11 mouse cellular contexts compared by ENCODE assay signal in genomic region chr3:126011269-126011668, GRCm38 (mm10).
DNase-seq lines count a peak whose midpoint lies in the region; ATAC-seq and TF ChIP-seq lines count a peak whose summit lies in the region.
"Had no signal": no experiment of that assay in that cellular context is flagged by ENCODE, and none has a peak within 500 bp of the region (broad histone marks: within the 10 kb centered on the region; RNA-seq: fewer than 3 reads in every experiment).

No protein-coding gene starts in this region.

- H3K9me3 ChIP-seq in forebrain, postnatal 0 days (ENCODE audit: low read length): no peaks in the 10 kb centered on the region
- no peaks in the 10 kb centered on the region for H3K9me3 ChIP-seq in forebrain, embryonic 11.5 days (ENCODE audit: control insufficient read depth, low read length)
- no peaks in the 10 kb centered on the region for H3K9me3 ChIP-seq in liver, embryonic 11.5 days (ENCODE audit: control insufficient read depth, low read length)
- H3K9me3 ChIP-seq: heart, embryonic 10.5 days; midbrain, embryonic 12.5 days had no signal

- no peak overlapping the region for H3K4me2 ChIP-seq in forebrain, postnatal 0 days (ENCODE audit: low read depth)
- H3K4me2 ChIP-seq in forebrain, embryonic 11.5 days (ENCODE audit: low read depth, low read length, severe bottlenecking): no peak overlapping the region
- H3K4me2 ChIP-seq in liver, embryonic 11.5 days: no peak overlapping the region
- H3K4me2 ChIP-seq: midbrain, embryonic 12.5 days had no signal

- H3K4me1 ChIP-seq in forebrain, postnatal 0 days (ENCODE audit: insufficient read depth): no peaks in the 10 kb centered on the region
- no peaks in the 10 kb centered on the region for H3K4me1 ChIP-seq in forebrain, embryonic 11.5 days (replicated peaks; ENCODE audit: control insufficient read depth, insufficient read depth, low read length)
- no peaks in the 10 kb centered on the region for H3K4me1 ChIP-seq in liver, adult 2 months (ENCODE audit: control insufficient read depth, insufficient read depth, low read length)
- H3K4me1 ChIP-seq in liver, embryonic 11.5 days (replicated peaks; ENCODE audit: control insufficient read depth, insufficient read depth, low read length): no peaks in the 10 kb centered on the region
- H3K4me1 ChIP-seq: heart, embryonic 10.5 days; midbrain, embryonic 12.5 days had no signal

- in situ Hi-C loops in Patski (cut with MboI; ENCODE audit: low pct_unique_long_range_greater_than_20kb): no loop called here

- H3K9ac ChIP-seq in forebrain, postnatal 0 days: no peak overlapping the region
- no peak overlapping the region for H3K9ac ChIP-seq in forebrain, embryonic 11.5 days (ENCODE audit: low read length)
- H3K9ac ChIP-seq in liver, adult 2 months (ENCODE audit: low read depth, low read length): no peak overlapping the region
- H3K9ac ChIP-seq in liver, embryonic 11.5 days (ENCODE audit: low read depth, low read length): no peak overlapping the region
- H3K9ac ChIP-seq: midbrain, embryonic 12.5 days had no signal

- 0 out of 2 replicates have a peak, but pooled peaks have one; percentile 18 for TF ChIP-seq CTCF in forebrain, postnatal 0 days (IDR thresholded peaks at IDR 0.05; ENCODE audit: low read depth)
- TF ChIP-seq CTCF in liver, adult 2 months (IDR thresholded peaks at IDR 0.05; ENCODE audit: low read depth, low read length): no peak
- TF ChIP-seq CTCF in Patski (IDR thresholded peaks at IDR 0.05): peak; percentile 64

- TF ChIP-seq POLR2A in liver, adult 2 months (IDR thresholded peaks at IDR 0.05; ENCODE audit: extremely low read depth, insufficient read depth, low read length): no peak

- CTCF ChIA-PET in Patski (lab: Charles Lee): interaction anchor here (0.7 to 1.7 kb wide), 7 partner anchors 11 to 152 kb away, joined by 3 to 6 read pairs (median 3); no protein-coding TSS in a partner anchor

- H3K79me2 ChIP-seq in liver, adult 2 months (ENCODE audit: control insufficient read depth, insufficient read depth, low read length): no peaks in the 10 kb centered on the region

- peak; percentile 9 for DNase-seq in forebrain, postnatal 0 days
- no peak for DNase-seq in forebrain, embryonic 11.5 days (ENCODE audit: low spot score)
- DNase-seq in liver, adult 2 months (ENCODE audit: extremely low read depth, low read depth, low spot score): peak; percentile 3
- no peak for DNase-seq in liver, embryonic 11.5 days (ENCODE audit: low spot score)
- DNase-seq in Patski (ENCODE audit: low read depth, low spot score): no peak
- peak; percentile 0 for DNase-seq in lung, postnatal 25 days (ENCODE audit: low spot score)
- DNase-seq in gastrocnemius, postnatal 14 days: no peak
- DNase-seq in layer of hippocampus, adult 18-20 months (ENCODE audit: low spot score in 2 of 2): no peak
- DNase-seq: right cerebral cortex, postnatal 25 days had no signal

- H3K4me3 ChIP-seq in forebrain, postnatal 0 days (ENCODE audit: low read depth, low read length): no peak overlapping the region
- H3K4me3 ChIP-seq in forebrain, embryonic 11.5 days (ENCODE audit: low read depth, low read length): no peak overlapping the region
- H3K4me3 ChIP-seq in liver, adult 2 months (ENCODE audit: insufficient read depth, low read depth, low read length): no peak overlapping the region
- H3K4me3 ChIP-seq in liver, embryonic 11.5 days (ENCODE audit: low read depth, low read length): no peak overlapping the region
- H3K4me3 ChIP-seq: heart, embryonic 10.5 days; midbrain, embryonic 12.5 days had no signal

- no peak for ATAC-seq in forebrain, postnatal 0 days
- ATAC-seq in forebrain, embryonic 11.5 days (replicated peaks; ENCODE audit: low FRiP score): no peak
- ATAC-seq in liver, embryonic 11.5 days (replicated peaks; ENCODE audit: low FRiP score): no peak
- ATAC-seq in Patski: no peak

- H3K36me3 ChIP-seq in forebrain, postnatal 0 days (ENCODE audit: insufficient read depth): no peaks in the 10 kb centered on the region
- H3K36me3 ChIP-seq in forebrain, embryonic 11.5 days (ENCODE audit: control insufficient read depth, insufficient read depth, low read length): no peaks in the 10 kb centered on the region
- no peaks in the 10 kb centered on the region for H3K36me3 ChIP-seq in liver, adult 2 months (ENCODE audit: control insufficient read depth, insufficient read depth, low read length)
- no peaks in the 10 kb centered on the region for H3K36me3 ChIP-seq in liver, embryonic 11.5 days (ENCODE audit: control insufficient read depth, insufficient read depth, low read length)
- H3K36me3 ChIP-seq: heart, embryonic 10.5 days; midbrain, embryonic 12.5 days had no signal

- H3K27ac ChIP-seq in forebrain, postnatal 0 days (ENCODE audit: low read depth, low read length): no peak overlapping the region
- no peak overlapping the region for H3K27ac ChIP-seq in forebrain, embryonic 11.5 days (ENCODE audit: low read depth, low read length)
- no peak overlapping the region for H3K27ac ChIP-seq in liver, adult 2 months (replicated peaks; ENCODE audit: insufficient read depth, low read depth, low read length)
- no peak overlapping the region for H3K27ac ChIP-seq in liver, embryonic 11.5 days (ENCODE audit: low read depth, low read length)
- H3K27ac ChIP-seq: heart, embryonic 10.5 days; midbrain, embryonic 12.5 days had no signal

- POLR2A ChIA-PET in Patski (lab: Charles Lee): interaction anchor here (0.7 kb wide), 1 partner anchor 151 kb away, joined by 3 read pairs; no protein-coding TSS in a partner anchor

- H3K27me3 ChIP-seq in forebrain, postnatal 0 days (ENCODE audit: insufficient read depth, low read length): no peaks in the 10 kb centered on the region
- H3K27me3 ChIP-seq in forebrain, embryonic 11.5 days (ENCODE audit: control insufficient read depth, insufficient read depth, low read length): no peaks in the 10 kb centered on the region
- no peaks in the 10 kb centered on the region for H3K27me3 ChIP-seq in liver, adult 2 months (ENCODE audit: control insufficient read depth, insufficient read depth, low read length)
- H3K27me3 ChIP-seq in liver, embryonic 11.5 days (replicated peaks; ENCODE audit: control insufficient read depth, insufficient read depth, low read length): no peaks in the 10 kb centered on the region
- no peaks in the 10 kb centered on the region for H3K27me3 ChIP-seq in Patski
- H3K27me3 ChIP-seq: midbrain, embryonic 12.5 days had no signal

- intact Hi-C loops in gastrocnemius, postnatal 14 days (cut with DNase I; ENCODE audit: low total_unique reads): loop anchor here (10.0 kb wide), 1 partner anchor 394 kb away; no protein-coding TSS in a partner anchor

Comparison
In these comparisons a context has a peak if more than half of its experiments do, and no peak if none do; other contexts are left out.
1. DNase-seq: peak in forebrain, postnatal 0 days (single experiment), liver, adult 2 months (single experiment) and lung, postnatal 25 days (single experiment); none in forebrain, embryonic 11.5 days (single experiment), liver, embryonic 11.5 days (single experiment), Patski (single experiment), gastrocnemius, postnatal 14 days (single experiment) and layer of hippocampus, adult 18-20 months (0 of 2).